Mouse (Mus musculus): ENCODE measurements around the gene Pold4. TPM values are rescaled to one million over a fixed set of nuclear protein-coding genes. Genes with fewer than 3 reads are reported as not detected.

The Pold4 gene
- total and polyA plus RNA-seq, 2 experiments from 2014 or later, result 20.8 to 37.7 TPM

DNA sequence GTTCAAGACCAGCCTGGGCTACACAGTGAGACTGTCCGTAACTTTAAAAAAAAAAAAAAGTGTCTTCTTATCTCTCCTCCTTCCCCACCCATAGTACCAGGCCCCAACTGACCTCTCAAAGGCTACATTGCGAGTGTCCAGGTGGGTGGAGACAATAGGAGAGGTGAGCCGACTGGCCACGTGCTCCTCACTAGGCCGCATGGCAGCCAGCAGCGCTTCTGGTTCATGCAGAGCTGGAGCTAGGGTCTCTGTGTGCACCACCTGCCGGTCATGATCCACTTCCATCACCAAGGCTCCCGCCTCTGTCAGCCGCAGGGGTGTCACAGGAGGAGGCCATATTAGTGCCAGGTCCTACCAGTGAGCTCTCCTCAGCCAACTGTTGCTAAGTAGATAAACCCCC is 48.7 kb downstream of the Pold4 start:
- H3K9ac ChIP-seq (replicated peaks; ENCODE audit: low read length, poor library complexity, severe bottlenecking), result no peak overlapping the region
- H3K4me1 ChIP-seq (ENCODE audit: insufficient read depth, low read length), result peaks cover 8% of the 10 kb centered on the region
- no peak for DNase-seq (ENCODE audit: low spot score)
- H3K36me3 ChIP-seq (ENCODE audit: insufficient read depth, low read length), result peaks cover 7% of the 10 kb centered on the region
- no peak for TF ChIP-seq CTCF (IDR thresholded peaks at IDR 0.05)
- WGBS, result 97% methylated on average over 9 of the region's 9 CpGs
- H3K4me3 ChIP-seq (ENCODE audit: low read depth, low read length), result no peak overlapping the region
- no peak overlapping the region for H3K4me2 ChIP-seq (ENCODE audit: low read depth, low read length, poor library complexity, severe bottlenecking)
- H3K27me3 ChIP-seq (ENCODE audit: insufficient read depth, low read length), result no peaks in the 10 kb centered on the region
- ATAC-seq (ENCODE audit: low FRiP score), result no peak
- H3K9me3 ChIP-seq (ENCODE audit: low read length), result no peaks in the 10 kb centered on the region
- H3K27ac ChIP-seq (ENCODE audit: low read depth, low read length), result no peak overlapping the region

DNA sequence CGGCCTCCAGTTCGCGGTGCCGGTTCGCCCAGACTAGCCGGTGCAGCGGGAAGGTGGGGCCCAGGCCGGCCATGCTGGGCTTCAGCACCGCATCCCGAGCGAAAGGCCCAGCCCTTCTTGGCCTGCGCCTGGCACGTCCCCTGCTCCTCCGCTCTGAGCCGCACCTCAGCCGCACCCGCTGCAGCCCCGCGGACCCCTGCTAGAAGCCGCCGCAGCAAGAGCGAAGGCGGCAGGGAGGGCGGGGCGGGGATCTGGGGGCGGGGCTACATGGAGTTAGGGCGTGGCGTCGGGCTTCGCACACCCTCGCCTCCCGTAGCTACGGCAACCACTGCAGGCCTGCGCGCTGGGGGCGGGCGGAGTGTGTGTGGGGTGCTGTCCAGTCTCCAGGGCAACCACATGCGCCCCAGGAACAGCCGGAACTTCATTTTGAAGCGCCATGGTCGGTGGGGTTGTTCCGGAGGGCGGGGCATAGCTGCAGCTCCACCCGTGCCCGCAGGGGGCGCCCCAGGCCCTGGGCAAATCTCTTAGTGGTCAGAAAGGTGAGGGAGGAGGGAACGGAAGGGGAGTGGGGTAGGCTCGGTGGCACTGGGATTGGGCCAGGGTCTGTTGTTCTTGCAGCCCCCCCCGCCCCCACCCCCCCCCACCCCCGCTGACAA is 51.3 kb downstream of the Pold4 start, which contains the start of gene Ankrd13d:
Gene Ankrd13d, minus strand, starts transcription at position 240 of the 656 bp plus-strand sequence.
- H3K36me3 ChIP-seq (ENCODE audit: insufficient read depth, low read length), result peaks cover 33% of the 10 kb centered on the region
- H3K27me3 ChIP-seq (ENCODE audit: insufficient read depth, low read length), result no peaks in the 10 kb centered on the region
- H3K9ac ChIP-seq (replicated peaks; ENCODE audit: low read length, poor library complexity, severe bottlenecking), result peak within 1 kb of the TSS; percentile 84
- H3K4me3 ChIP-seq (ENCODE audit: low read depth, low read length), result peak within 1 kb of the TSS; percentile 69
- DNase-seq (ENCODE audit: low spot score), result peak; percentile 92
- H3K4me2 ChIP-seq (ENCODE audit: low read depth, low read length, poor library complexity, severe bottlenecking), result peak within 1 kb of the TSS; percentile 67
- peak; percentile 93 for ATAC-seq (ENCODE audit: low FRiP score)
- WGBS, result 0% methylated on average over 46 of the region's 50 CpGs
- H3K9me3 ChIP-seq (ENCODE audit: low read length), result no peaks in the 10 kb centered on the region
- H3K27ac ChIP-seq (ENCODE audit: low read depth, low read length), result peak within 1 kb of the TSS; percentile 86
- H3K4me1 ChIP-seq (ENCODE audit: insufficient read depth, low read length), result peaks cover 8% of the 10 kb centered on the region
- TF ChIP-seq CTCF (IDR thresholded peaks at IDR 0.05), result peak; percentile 83

Small RNAs within 50 kb of the gene (microRNA-seq; reads per million reads assigned to microRNA genes)
- not detected for gene Gm26115 (ENCODE audit: borderline number of aligned reads)
- gene Mir6985 (ENCODE audit: borderline number of aligned reads), result 1.0 reads per million

Other genes with a start within 250 kb of the Pold4 start
- gene Acy3, start 245.3 kb upstream of the Pold4 start, total RNA-seq (2014; rRNA removed), result 2.5 and 3.0 TPM in 2 replicates
- gene Acy3, start 245.3 kb upstream of the Pold4 start, polyA plus RNA-seq (2015; fragmentation: Nextera tagmentation; extraction: Ambion mirVana), result 2.6 and 3.5 TPM in 2 replicates
- not detected in 2 replicates for gene Tbx10, start 239.1 kb upstream of the Pold4 start, total RNA-seq (2014; rRNA removed)
- not detected in 2 replicates for gene Tbx10, start 239.1 kb upstream of the Pold4 start, polyA plus RNA-seq (2015; fragmentation: Nextera tagmentation; extraction: Ambion mirVana)
- gene Nudt8, start 231.3 kb upstream of the Pold4 start, total RNA-seq (2014; rRNA removed), result 18.5 and 22.1 TPM in 2 replicates
- gene Nudt8, start 231.3 kb upstream of the Pold4 start, polyA plus RNA-seq (2015; fragmentation: Nextera tagmentation; extraction: Ambion mirVana), result 26.2 and 33.2 TPM in 2 replicates
- 3.5 and 4.0 TPM in 2 replicates for gene Gm49405, start 231.3 kb upstream of the Pold4 start, total RNA-seq (2014; rRNA removed)
- gene Gm49405, start 231.3 kb upstream of the Pold4 start, polyA plus RNA-seq (2015; fragmentation: Nextera tagmentation; extraction: Ambion mirVana), result 2.7 and 3.0 TPM in 2 replicates
- gene Doc2g, start 228.6 kb upstream of the Pold4 start, total RNA-seq (2014; rRNA removed), result 8.8 and 13.4 TPM in 2 replicates
- 5.4 and 5.5 TPM in 2 replicates for gene Doc2g, start 228.6 kb upstream of the Pold4 start, polyA plus RNA-seq (2015; fragmentation: Nextera tagmentation; extraction: Ambion mirVana)
- gene Ndufv1, start 219.1 kb upstream of the Pold4 start, total RNA-seq (2014; rRNA removed), result 137 and 237 TPM in 2 replicates
- gene Ndufv1, start 219.1 kb upstream of the Pold4 start, polyA plus RNA-seq (2015; fragmentation: Nextera tagmentation; extraction: Ambion mirVana), result 271 and 281 TPM in 2 replicates
- gene Gstp1, start 193.9 kb upstream of the Pold4 start, total RNA-seq (2014; rRNA removed), result 268 and 350 TPM in 2 replicates
- 665 and 685 TPM in 2 replicates for gene Gstp1, start 193.9 kb upstream of the Pold4 start, polyA plus RNA-seq (2015; fragmentation: Nextera tagmentation; extraction: Ambion mirVana)
- gene Gstp2, start 185.9 kb upstream of the Pold4 start, total RNA-seq (2014; rRNA removed), result 3.6 TPM in 1 of 2 replicates, not detected in the other
- 2.4 and 4.1 TPM in 2 replicates for gene Gstp2, start 185.9 kb upstream of the Pold4 start, polyA plus RNA-seq (2015; fragmentation: Nextera tagmentation; extraction: Ambion mirVana)
- gene Gstp3, start 172.3 kb upstream of the Pold4 start, total RNA-seq (2014; rRNA removed), result not detected in 2 replicates
- not detected in 2 replicates for gene Gstp3, start 172.3 kb upstream of the Pold4 start, polyA plus RNA-seq (2015; fragmentation: Nextera tagmentation; extraction: Ambion mirVana)
- gene Cabp2, start 150.3 kb upstream of the Pold4 start, total RNA-seq (2014; rRNA removed), result not detected in 2 replicates
- not detected in 2 replicates for gene Cabp2, start 150.3 kb upstream of the Pold4 start, polyA plus RNA-seq (2015; fragmentation: Nextera tagmentation; extraction: Ambion mirVana)
- gene Cdk2ap2, start 134.7 kb upstream of the Pold4 start, total RNA-seq (2014; rRNA removed), result 37.4 and 45.6 TPM in 2 replicates
- 60.5 and 64.2 TPM in 2 replicates for gene Cdk2ap2, start 134.7 kb upstream of the Pold4 start, polyA plus RNA-seq (2015; fragmentation: Nextera tagmentation; extraction: Ambion mirVana)
- 162 and 187 TPM in 2 replicates for gene Pitpnm1, start 131.9 kb upstream of the Pold4 start, total RNA-seq (2014; rRNA removed)
- 127 and 134 TPM in 2 replicates for gene Pitpnm1, start 131.9 kb upstream of the Pold4 start, polyA plus RNA-seq (2015; fragmentation: Nextera tagmentation; extraction: Ambion mirVana)
- gene Aip, start 106.0 kb upstream of the Pold4 start, total RNA-seq (2014; rRNA removed), result 29.8 and 49.9 TPM in 2 replicates
- gene Aip, start 106.0 kb upstream of the Pold4 start, polyA plus RNA-seq (2015; fragmentation: Nextera tagmentation; extraction: Ambion mirVana), result 87.7 and 97.6 TPM in 2 replicates
- 0.16 TPM in 1 of 2 replicates, not detected in the other for gene Gpr152, start 92.1 kb upstream of the Pold4 start, total RNA-seq (2014; rRNA removed)
- not detected in 2 replicates for gene Gpr152, start 92.1 kb upstream of the Pold4 start, polyA plus RNA-seq (2015; fragmentation: Nextera tagmentation; extraction: Ambion mirVana)
- gene Cabp4, start 87.9 kb upstream of the Pold4 start, total RNA-seq (2014; rRNA removed), result not detected in 2 replicates
- 0.20 and 0.36 TPM in 2 replicates for gene Cabp4, start 87.9 kb upstream of the Pold4 start, polyA plus RNA-seq (2015; fragmentation: Nextera tagmentation; extraction: Ambion mirVana)
- gene Coro1b, start 83.3 kb upstream of the Pold4 start, total RNA-seq (2014; rRNA removed), result 96.1 and 116 TPM in 2 replicates
- 95.2 and 104 TPM in 2 replicates for gene Coro1b, start 83.3 kb upstream of the Pold4 start, polyA plus RNA-seq (2015; fragmentation: Nextera tagmentation; extraction: Ambion mirVana)
- 0.38 TPM in 1 of 2 replicates, not detected in the other for gene Ptprcap, start 78.3 kb upstream of the Pold4 start, total RNA-seq (2014; rRNA removed)
- gene Ptprcap, start 78.3 kb upstream of the Pold4 start, polyA plus RNA-seq (2015; fragmentation: Nextera tagmentation; extraction: Ambion mirVana), result 0.28 TPM in 1 of 2 replicates, not detected in the other
- 23.5 and 25.2 TPM in 2 replicates for gene Rps6kb2, start 68.5 kb upstream of the Pold4 start, total RNA-seq (2014; rRNA removed)
- 58.2 and 62.8 TPM in 2 replicates for gene Rps6kb2, start 68.5 kb upstream of the Pold4 start, polyA plus RNA-seq (2015; fragmentation: Nextera tagmentation; extraction: Ambion mirVana)
- gene Carns1, start 56.4 kb upstream of the Pold4 start, total RNA-seq (2014; rRNA removed), result 4.4 and 6.6 TPM in 2 replicates
- gene Carns1, start 56.4 kb upstream of the Pold4 start, polyA plus RNA-seq (2015; fragmentation: Nextera tagmentation; extraction: Ambion mirVana), result 6.7 and 6.9 TPM in 2 replicates
- gene Tbc1d10c, start 40.6 kb upstream of the Pold4 start, total RNA-seq (2014; rRNA removed), result 0.49 and 1.9 TPM in 2 replicates
- 1.2 and 1.6 TPM in 2 replicates for gene Tbc1d10c, start 40.6 kb upstream of the Pold4 start, polyA plus RNA-seq (2015; fragmentation: Nextera tagmentation; extraction: Ambion mirVana)
- 535 and 592 TPM in 2 replicates for gene Ppp1ca, start 39.8 kb upstream of the Pold4 start, total RNA-seq (2014; rRNA removed)
- gene Ppp1ca, start 39.8 kb upstream of the Pold4 start, polyA plus RNA-seq (2015; fragmentation: Nextera tagmentation; extraction: Ambion mirVana), result 510 and 531 TPM in 2 replicates
- gene Rad9a, start 30.2 kb upstream of the Pold4 start, total RNA-seq (2014; rRNA removed), result 18.0 and 22.8 TPM in 2 replicates
- 14.7 and 17.0 TPM in 2 replicates for gene Rad9a, start 30.2 kb upstream of the Pold4 start, polyA plus RNA-seq (2015; fragmentation: Nextera tagmentation; extraction: Ambion mirVana)
- 0.99 and 1.2 TPM in 2 replicates for gene Clcf1, start 17.7 kb upstream of the Pold4 start, total RNA-seq (2014; rRNA removed)
- 0.28 and 0.44 TPM in 2 replicates for gene Clcf1, start 17.7 kb upstream of the Pold4 start, polyA plus RNA-seq (2015; fragmentation: Nextera tagmentation; extraction: Ambion mirVana)
- not detected in 2 replicates for gene AC109138.7, start 17.5 kb upstream of the Pold4 start, total RNA-seq (2014; rRNA removed)
- gene AC109138.7, start 17.5 kb upstream of the Pold4 start, polyA plus RNA-seq (2015; fragmentation: Nextera tagmentation; extraction: Ambion mirVana), result not detected in 2 replicates
- gene Ssh3, start 37.3 kb downstream of the Pold4 start, total RNA-seq (2014; rRNA removed), result 40.6 and 67.7 TPM in 2 replicates
- gene Ssh3, start 37.3 kb downstream of the Pold4 start, polyA plus RNA-seq (2015; fragmentation: Nextera tagmentation; extraction: Ambion mirVana), result 18.6 and 20.7 TPM in 2 replicates
- 92.2 and 106 TPM in 2 replicates for gene Ankrd13d, start 51.2 kb downstream of the Pold4 start, total RNA-seq (2014; rRNA removed)
- gene Ankrd13d, start 51.2 kb downstream of the Pold4 start, polyA plus RNA-seq (2015; fragmentation: Nextera tagmentation; extraction: Ambion mirVana), result 79.1 and 84.8 TPM in 2 replicates
- 152 and 257 TPM in 2 replicates for gene Grk2, start 74.3 kb downstream of the Pold4 start, total RNA-seq (2014; rRNA removed)
- gene Grk2, start 74.3 kb downstream of the Pold4 start, polyA plus RNA-seq (2015; fragmentation: Nextera tagmentation; extraction: Ambion mirVana), result 27.0 and 29.6 TPM in 2 replicates
- 64.9 and 103 TPM in 2 replicates for gene Kdm2a, start 166.4 kb downstream of the Pold4 start, total RNA-seq (2014; rRNA removed)
- 17.8 and 18.4 TPM in 2 replicates for gene Kdm2a, start 166.4 kb downstream of the Pold4 start, polyA plus RNA-seq (2015; fragmentation: Nextera tagmentation; extraction: Ambion mirVana)
- gene Rhod, start 207.5 kb downstream of the Pold4 start, total RNA-seq (2014; rRNA removed), result 4.3 and 6.2 TPM in 2 replicates
- 2.7 and 4.5 TPM in 2 replicates for gene Rhod, start 207.5 kb downstream of the Pold4 start, polyA plus RNA-seq (2015; fragmentation: Nextera tagmentation; extraction: Ambion mirVana)
- 12.2 and 20.9 TPM in 2 replicates for gene Syt12, start 245.5 kb downstream of the Pold4 start, total RNA-seq (2014; rRNA removed)
- gene Syt12, start 245.5 kb downstream of the Pold4 start, polyA plus RNA-seq (2015; fragmentation: Nextera tagmentation; extraction: Ambion mirVana), result 7.0 and 7.6 TPM in 2 replicates

All from midbrain, postnatal 0 days (tissue).